Mouse (Mus musculus): ENCODE data around the gene Ranbp17. TPM values are rescaled to one million over a fixed set of nuclear protein-coding genes. Genes with fewer than 3 reads are reported as not detected.
A peak's percentile ranks its signal among the peaks of the same experiment; 100 is the strongest.

Ranbp17 gene
- total RNA-seq, 2 experiments from 2014 or later, result 4.2 to 6.7 TPM

GRCm38 (mm10) chr11:33404651-33405050 lies 108.9 kb downstream of the Ranbp17 start:
- no peak for DNase-seq

DNA sequence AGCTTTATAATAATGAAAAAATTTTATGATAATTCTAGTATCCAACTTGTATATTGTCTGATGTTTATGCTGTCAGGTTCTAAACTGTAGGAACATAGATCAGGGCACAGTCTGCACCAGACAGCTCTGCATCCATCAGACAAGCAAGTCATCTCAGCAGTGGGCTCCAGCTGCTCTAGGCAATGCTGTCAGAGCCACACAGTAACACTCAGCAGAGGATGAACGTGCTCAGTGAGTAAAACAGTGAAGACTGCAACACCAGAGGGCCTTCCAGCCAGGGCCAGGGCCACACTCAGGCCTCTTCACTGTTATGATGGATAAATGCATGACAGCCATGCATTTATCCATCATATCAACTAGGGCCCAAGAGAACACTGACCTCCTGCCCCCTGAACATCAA lies 114.2 kb downstream of the Ranbp17 start:
- DNase-seq, result no peak

- DNase-seq, result peak; percentile 59
These were observed 114.8 kb downstream of the Ranbp17 start for GRCm38 (mm10) chr11:33398701-33399100.

DNA sequence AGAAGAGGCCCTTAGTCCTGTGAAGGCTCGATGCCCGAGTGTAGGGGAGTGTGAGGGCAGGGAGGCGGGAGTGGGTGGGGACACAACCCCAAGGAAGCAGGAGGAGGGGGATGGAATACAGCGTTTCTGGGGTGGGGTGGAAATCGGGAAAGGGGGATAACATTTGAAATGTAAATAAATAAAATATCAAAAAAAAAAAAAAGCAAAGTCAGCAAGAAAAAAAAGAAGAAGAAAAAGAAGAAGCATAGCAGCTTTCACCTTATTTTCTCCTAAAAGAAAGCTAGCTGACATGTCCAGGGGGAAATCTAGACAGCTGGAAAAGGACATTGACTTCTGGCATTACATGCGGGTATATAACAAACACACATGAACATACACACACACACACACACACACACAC lies 117.3 kb downstream of the Ranbp17 start:
- DNase-seq, result no peak

GRCm38 (mm10) chr11:33394093-33394492 lies 119.5 kb downstream of the Ranbp17 start:
- DNase-seq, result no peak

DNA sequence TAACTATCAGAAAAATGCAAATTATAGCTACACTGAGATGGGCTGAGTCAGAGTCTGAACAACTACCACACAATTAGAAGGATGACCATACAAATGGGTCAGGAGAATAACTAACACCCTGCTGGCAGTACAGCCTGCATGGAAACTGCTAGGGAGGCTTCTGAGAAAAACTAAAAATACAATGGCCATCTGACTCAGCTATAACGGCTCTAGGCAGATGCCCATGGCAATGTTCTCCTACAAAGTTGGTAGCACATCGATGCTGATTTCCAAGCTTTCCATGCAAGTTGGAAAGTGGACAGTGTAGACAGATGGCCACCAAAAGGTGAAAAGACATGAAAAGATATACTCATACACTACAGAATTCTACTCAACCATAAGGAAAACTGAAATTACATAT lies 124.9 kb downstream of the Ranbp17 start:
- no peak for DNase-seq

GRCm38 (mm10) chr11:33361867-33362266 lies 151.7 kb downstream of the Ranbp17 start:
- no peak for DNase-seq

- no peak for DNase-seq
These were observed 164.3 kb downstream of the Ranbp17 start for GRCm38 (mm10) chr11:33349269-33349668.

GRCm38 (mm10) chr11:33342061-33342460 lies 171.5 kb downstream of the Ranbp17 start:
- no peak for DNase-seq

DNA sequence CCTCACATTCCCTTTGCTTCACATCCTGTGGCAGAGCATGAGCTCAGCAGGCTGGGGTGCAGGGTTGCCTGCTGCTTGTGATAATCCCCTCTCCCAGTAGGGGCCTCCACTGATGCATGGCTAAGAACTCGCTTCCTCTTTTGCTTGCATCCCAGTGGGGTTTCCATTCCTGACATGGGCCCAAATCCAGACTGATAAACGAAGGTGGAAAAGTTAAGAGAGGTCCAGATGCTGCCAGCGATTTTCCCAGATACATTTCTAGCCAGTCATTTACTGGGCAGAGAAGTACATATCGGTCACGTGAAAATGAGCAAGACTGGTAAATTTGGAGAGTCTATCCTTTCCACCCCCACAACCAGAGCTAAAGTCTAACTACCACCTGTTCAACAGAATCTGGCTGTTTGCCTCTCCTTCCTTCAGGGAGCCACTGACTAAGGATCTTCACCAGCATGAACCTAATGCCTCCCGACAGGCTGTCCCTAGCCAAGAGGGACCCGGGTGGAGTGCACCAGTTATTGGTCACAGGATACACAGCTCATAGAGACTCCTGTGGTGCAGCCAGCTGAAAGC lies 176.9 kb downstream of the Ranbp17 start:
- DNase-seq, result peak; percentile 65

- no peak for DNase-seq
These were observed 177.9 kb downstream of the Ranbp17 start for GRCm38 (mm10) chr11:33335616-33336015.

DNA sequence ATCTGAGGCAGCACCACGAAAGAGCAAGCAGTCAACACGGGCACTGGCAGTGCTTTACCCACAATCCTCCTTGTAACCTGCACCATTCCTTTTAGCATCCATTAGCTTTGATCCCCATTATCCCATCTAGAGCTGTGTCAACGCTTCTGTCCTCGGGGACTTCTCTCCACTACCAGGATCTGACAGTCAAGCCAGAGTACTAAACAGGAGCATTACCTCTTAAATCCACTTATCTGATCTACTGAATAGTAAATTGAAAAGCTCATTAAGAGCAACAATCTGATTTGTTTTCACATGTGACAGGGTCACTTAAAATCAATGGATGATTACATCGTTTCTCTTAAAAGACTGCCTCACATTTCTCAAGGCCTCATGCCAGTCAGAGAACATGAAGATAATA lies 181.4 kb downstream of the Ranbp17 start:
- no peak for DNase-seq

DNA sequence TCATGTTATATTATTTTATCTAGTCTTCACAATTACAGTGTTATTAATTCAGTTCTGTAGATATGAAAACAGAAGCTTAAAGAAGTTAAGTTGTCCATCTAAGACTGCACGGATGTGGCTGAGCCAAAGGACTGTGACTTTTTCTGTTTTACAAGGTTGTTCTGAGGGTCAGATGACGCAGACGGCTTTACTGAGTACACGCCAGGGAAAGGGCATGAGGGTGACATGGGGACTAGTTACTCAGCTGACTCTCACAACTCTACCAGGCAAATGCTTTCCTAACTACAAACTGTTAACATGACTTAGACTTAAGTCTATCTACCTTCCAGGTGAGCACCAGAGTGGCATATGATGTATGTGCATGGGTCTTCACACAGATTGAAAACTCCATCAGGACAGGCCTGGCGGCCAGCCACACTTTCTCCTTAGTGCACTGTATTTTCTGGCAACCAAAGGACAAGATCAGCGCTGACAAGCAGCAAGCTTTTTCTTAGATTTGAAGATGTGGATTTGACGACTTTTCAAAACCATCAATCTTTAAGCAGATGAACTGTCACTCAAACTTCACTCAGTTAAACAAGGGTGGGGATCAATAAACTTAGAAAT lies 194.4 kb downstream of the Ranbp17 start:
- peak; percentile 58 for DNase-seq

DNA sequence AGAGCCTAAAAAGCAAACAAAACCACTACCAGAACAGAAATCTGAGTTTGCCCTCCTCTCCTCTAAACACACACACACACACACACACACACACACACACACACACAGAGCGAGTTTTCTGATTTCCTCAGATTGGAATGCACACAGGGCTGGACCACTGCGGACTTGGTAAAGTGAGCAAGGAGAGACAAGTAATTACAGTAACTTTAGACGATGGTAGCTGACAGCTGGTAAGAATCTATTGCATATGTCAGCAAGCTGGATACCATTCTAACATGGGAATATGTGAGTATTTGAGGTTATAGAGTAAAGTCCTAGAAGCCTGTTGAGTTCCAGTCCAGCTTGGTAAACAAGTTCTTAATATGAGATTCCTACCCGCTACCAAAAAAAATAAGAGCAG lies 204.0 kb downstream of the Ranbp17 start:
- DNase-seq, result no peak

DNA sequence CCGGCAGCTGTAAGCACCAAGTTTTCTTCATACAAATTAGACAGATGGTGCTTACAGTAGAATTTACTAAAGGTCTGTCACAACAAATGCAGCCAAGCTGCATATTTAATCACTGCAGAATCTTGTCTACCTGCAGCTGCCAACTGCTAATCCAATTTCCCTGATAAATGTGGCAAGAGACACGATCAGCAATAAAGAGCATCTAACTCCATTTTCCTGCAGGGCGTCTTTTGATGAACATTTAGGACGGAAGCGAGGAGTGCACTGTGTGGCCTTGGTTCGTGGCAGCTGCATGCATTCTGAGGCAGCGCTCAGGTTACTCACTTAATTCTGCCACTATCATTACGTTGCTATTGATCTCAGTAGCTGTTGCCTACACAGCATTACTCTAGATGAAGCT lies 212.7 kb downstream of the Ranbp17 start:
- DNase-seq, result no peak

GRCm38 (mm10) chr11:33299371-33299770 lies 214.2 kb downstream of the Ranbp17 start:
- no peak for DNase-seq

DNA sequence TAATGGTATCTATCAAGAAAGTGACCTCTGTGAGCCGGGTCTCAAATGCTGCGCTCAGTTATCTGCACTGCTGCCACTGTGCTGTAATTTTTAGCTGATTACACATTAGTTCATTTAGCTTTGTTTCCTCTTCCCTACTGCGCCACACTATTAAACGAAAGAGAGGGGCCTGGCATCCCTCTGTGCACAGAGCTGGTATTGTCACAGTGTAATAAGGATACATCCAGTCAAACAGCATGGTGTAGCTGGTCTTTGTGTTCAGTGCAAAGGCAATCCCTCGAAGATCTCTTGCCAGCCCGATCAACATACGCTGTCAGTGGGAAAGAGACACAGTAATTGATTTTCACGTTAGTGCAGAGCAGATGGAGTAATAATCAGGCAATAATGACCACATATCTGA lies 216.4 kb downstream of the Ranbp17 start:
- no peak for DNase-seq

DNA sequence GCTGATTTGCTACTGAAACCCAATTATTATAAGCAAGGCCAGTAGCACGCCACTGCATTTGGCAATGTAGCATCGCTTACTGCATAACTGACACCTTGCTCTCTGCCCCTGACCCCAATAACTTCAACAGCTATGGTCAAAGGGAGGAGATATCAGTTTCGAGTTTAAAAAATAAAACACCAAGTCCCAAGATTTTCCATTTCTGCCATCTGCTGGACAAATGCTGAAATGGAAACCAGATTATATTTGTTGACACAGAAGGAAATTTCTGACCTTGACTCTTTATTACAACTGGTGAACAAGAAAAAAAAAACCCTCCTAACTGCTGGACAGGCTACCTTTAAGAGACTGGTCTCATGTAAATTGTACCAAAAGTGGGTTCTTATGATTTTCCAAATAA lies 218.1 kb downstream of the Ranbp17 start:
- DNase-seq, result peak; percentile 19

GRCm38 (mm10) chr11:33294063-33294462 lies 219.5 kb downstream of the Ranbp17 start:
- no peak for DNase-seq

DNA sequence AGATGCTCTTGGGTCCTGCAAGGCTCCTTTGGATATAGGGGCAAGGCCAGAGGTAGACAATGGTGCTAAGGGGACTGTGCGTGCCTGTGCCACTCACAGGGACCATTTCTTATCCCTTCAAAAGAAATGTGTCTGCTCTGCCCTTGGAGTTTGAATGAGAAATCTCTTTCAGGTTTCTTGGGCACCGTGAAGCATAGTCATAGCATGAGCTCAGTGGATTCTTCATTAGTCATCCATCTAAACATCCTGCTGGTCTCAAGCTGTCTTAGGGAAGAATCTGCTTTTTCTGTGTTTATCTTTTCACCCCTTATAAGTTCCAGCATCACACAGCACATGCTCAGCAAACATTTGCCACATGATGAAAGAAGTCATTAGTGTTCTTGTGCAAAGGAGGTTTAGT lies 235.0 kb downstream of the Ranbp17 start:
- DNase-seq, result no peak

DNA sequence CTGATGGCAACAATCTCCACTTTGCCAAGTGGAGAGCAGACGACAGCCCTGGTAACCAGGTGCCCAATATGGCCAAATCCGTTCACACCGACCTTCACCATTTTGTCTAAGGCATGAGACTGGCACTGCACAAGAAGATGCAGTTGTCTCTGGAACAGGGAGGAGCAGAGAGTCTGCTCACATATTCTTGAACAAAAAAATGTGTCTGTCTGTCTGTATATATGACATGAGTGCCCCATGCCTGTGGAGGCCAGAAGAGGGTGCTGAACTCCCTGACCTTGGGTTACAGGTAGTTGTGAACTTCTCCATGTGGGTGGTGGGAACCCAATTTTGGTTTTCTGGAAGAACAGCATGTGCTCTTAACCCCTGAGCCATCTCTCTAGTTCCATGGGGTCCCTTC lies 236.9 kb downstream of the Ranbp17 start, which contains the start of gene Gm12117:
TSS of gene Gm12117 (minus strand) at position 101 of the 400 bp plus-strand sequence.
- DNase-seq, result no peak

- no peak for DNase-seq
These were observed 238.7 kb downstream of the Ranbp17 start for GRCm38 (mm10) chr11:33274816-33275215.

- DNase-seq, result no peak
These were observed 239.3 kb downstream of the Ranbp17 start for GRCm38 (mm10) chr11:33274294-33274693.

DNA sequence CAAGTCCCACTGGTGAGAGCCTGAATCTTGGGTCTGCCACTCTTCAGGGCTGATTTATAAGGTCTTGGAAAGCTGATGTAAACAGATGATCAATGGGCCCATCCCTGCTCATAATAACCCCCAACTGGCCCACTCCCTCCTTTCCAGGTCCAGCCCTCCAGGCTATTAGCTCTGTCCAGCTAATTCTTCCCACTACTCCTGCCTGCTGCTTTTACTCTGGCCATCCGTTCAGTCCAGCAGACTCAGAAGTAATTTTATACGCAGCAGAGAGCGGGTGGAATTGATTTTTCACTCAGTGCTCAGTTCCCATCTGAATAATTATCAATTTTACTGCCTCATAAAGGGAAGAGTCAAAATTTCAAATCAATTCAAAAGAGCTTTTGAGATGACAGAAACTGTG lies 273.3 kb downstream of the Ranbp17 start:
- DNase-seq, result no peak

Data from adrenal gland, postnatal 10 days (tissue).